Mouse (Mus musculus): ENCODE data around the gene S100a5. TPM values are rescaled to one million over a fixed set of nuclear protein-coding genes. Genes with fewer than 3 reads are reported as not detected.

The S100a5 gene
- polyA plus RNA-seq, 1 experiment from 2014 or later = 4.5 TPM

GRCm38 (mm10) chr3:90601486-90602110 is 6.7 kb upstream of the S100a5 start, which contains the start of gene Gm42674:
Gene Gm42674, plus strand, starts transcription at chr3:90601904.
- no peak for ATAC-seq (ENCODE audit: insufficient read depth, low FRiP score, low read depth)
- Histone ChIP-seq H3K4me2 (no peak within 1 kb of the TSS), H3K27me3 (replicated peaks) (no peaks in the 10 kb centered on the region), H3K36me3 (no peaks in the 10 kb centered on the region), H3K27ac (no peak within 1 kb of the TSS), H3K9me3 (no peaks in the 10 kb centered on the region), H3K4me1 (peaks cover 22% of the 10 kb centered on the region), H3K4me3 (replicated peaks) (no peak within 1 kb of the TSS), H3K9ac (no peak within 1 kb of the TSS)
- WGBS = 74% methylated on average over 11 of the region's 11 CpGs

GRCm38 (mm10) chr3:90603623-90604022 is 4.7 kb upstream of the S100a5 start, which contains the start of gene S100a4:
Gene S100a4, plus strand, starts transcription at chr3:90603771.
- 33% methylated on average over 3 of the region's 3 CpGs for WGBS
- H3K27me3 ChIP-seq (replicated peaks) = no peaks in the 10 kb centered on the region
- no peak within 1 kb of the TSS for H3K4me2 ChIP-seq
- peak within 1 kb of the TSS; percentile 88 for H3K27ac ChIP-seq
- H3K9me3 ChIP-seq = no peaks in the 10 kb centered on the region
- H3K4me1 ChIP-seq = peaks cover 22% of the 10 kb centered on the region
- no peak within 1 kb of the TSS for H3K4me3 ChIP-seq (replicated peaks)
- no peak within 1 kb of the TSS for H3K9ac ChIP-seq
- no peak for ATAC-seq (ENCODE audit: insufficient read depth, low FRiP score, low read depth)
- H3K36me3 ChIP-seq = no peaks in the 10 kb centered on the region

GRCm38 (mm10) chr3:90604416-90604815 is 3.9 kb upstream of the S100a5 start:
- ATAC-seq (ENCODE audit: insufficient read depth, low FRiP score, low read depth) = peak; percentile 75
- Histone ChIP-seq H3K27me3 (replicated peaks) (no peaks in the 10 kb centered on the region), H3K4me2 (no peak overlapping the region), H3K9me3 (no peaks in the 10 kb centered on the region), H3K4me1 (peaks cover 22% of the 10 kb centered on the region), H3K27ac (peak overlapping the region; percentile 88), H3K36me3 (no peaks in the 10 kb centered on the region), H3K4me3 (replicated peaks) (no peak overlapping the region), H3K9ac (no peak overlapping the region)
- WGBS = 24% methylated on average over 4 of the region's 4 CpGs

GRCm38 (mm10) chr3:90605049-90605448 is 3.3 kb upstream of the S100a5 start:
- H3K9me3 ChIP-seq = no peaks in the 10 kb centered on the region
- WGBS = 78% methylated on average over 3 of the region's 3 CpGs
- no peak overlapping the region for H3K4me3 ChIP-seq (replicated peaks)
- no peaks in the 10 kb centered on the region for H3K36me3 ChIP-seq
- H3K27me3 ChIP-seq (replicated peaks) = no peaks in the 10 kb centered on the region
- no peak overlapping the region for H3K4me2 ChIP-seq
- H3K4me1 ChIP-seq = peaks cover 22% of the 10 kb centered on the region
- H3K27ac ChIP-seq = peak overlapping the region; percentile 88
- H3K9ac ChIP-seq = no peak overlapping the region
- ATAC-seq (ENCODE audit: insufficient read depth, low FRiP score, low read depth) = no peak

- no peaks in the 10 kb centered on the region for H3K36me3 ChIP-seq
- H3K27me3 ChIP-seq (replicated peaks) = no peaks in the 10 kb centered on the region
- H3K4me2 ChIP-seq = no peak overlapping the region
- H3K9me3 ChIP-seq = no peaks in the 10 kb centered on the region
- peak overlapping the region; percentile 88 for H3K27ac ChIP-seq
- H3K4me1 ChIP-seq = peaks cover 22% of the 10 kb centered on the region
- ATAC-seq (ENCODE audit: insufficient read depth, low FRiP score, low read depth) = 0 out of 2 replicates have a peak, but pooled peaks have one; percentile 3
- whole genome bisulfite sequencing = 62% methylated on average over 2 of the region's 2 CpGs
- H3K9ac ChIP-seq = no peak overlapping the region
- H3K4me3 ChIP-seq (replicated peaks) = no peak overlapping the region
Measured at GRCm38 (mm10) chr3:90605736-90606135, 2.6 kb upstream of the S100a5 start.

- H3K36me3 ChIP-seq = no peaks in the 10 kb centered on the region
- no peaks in the 10 kb centered on the region for H3K27me3 ChIP-seq (replicated peaks)
- H3K27ac ChIP-seq = peak overlapping the region; percentile 88
- H3K4me3 ChIP-seq (replicated peaks) = no peak overlapping the region
- 0 out of 2 replicates have a peak, but pooled peaks have one; percentile 10 for ATAC-seq (ENCODE audit: insufficient read depth, low FRiP score, low read depth)
- H3K9me3 ChIP-seq = no peaks in the 10 kb centered on the region
- no peak overlapping the region for H3K9ac ChIP-seq
- peaks cover 22% of the 10 kb centered on the region for H3K4me1 ChIP-seq
- WGBS = 47% methylated on average over 6 of the region's 6 CpGs
- H3K4me2 ChIP-seq = no peak overlapping the region
Measured at GRCm38 (mm10) chr3:90606185-90606584, 2.1 kb upstream of the S100a5 start.

GRCm38 (mm10) chr3:90607361-90607760 is 962 bp upstream of the S100a5 start:
- H3K36me3 ChIP-seq = no peaks in the 10 kb centered on the region
- no peaks in the 10 kb centered on the region for H3K9me3 ChIP-seq
- WGBS = 83% methylated on average over 3 of the region's 3 CpGs
- peaks cover 22% of the 10 kb centered on the region for H3K4me1 ChIP-seq
- no peak for ATAC-seq (ENCODE audit: insufficient read depth, low FRiP score, low read depth)
- no peak overlapping the region for H3K4me2 ChIP-seq
- H3K4me3 ChIP-seq (replicated peaks) = no peak overlapping the region
- no peaks in the 10 kb centered on the region for H3K27me3 ChIP-seq (replicated peaks)
- no peak overlapping the region for H3K27ac ChIP-seq
- no peak overlapping the region for H3K9ac ChIP-seq

GRCm38 (mm10) chr3:90609102-90609501 is 779 bp downstream of the S100a5 start:
- Histone ChIP-seq H3K27me3 (replicated peaks) (no peaks in the 10 kb centered on the region), H3K4me3 (replicated peaks) (no peak overlapping the region), H3K36me3 (no peaks in the 10 kb centered on the region), H3K4me2 (no peak overlapping the region), H3K27ac (no peak overlapping the region), H3K9ac (no peak overlapping the region), H3K9me3 (no peaks in the 10 kb centered on the region), H3K4me1 (peaks cover 18% of the 10 kb centered on the region)
- ATAC-seq (ENCODE audit: insufficient read depth, low FRiP score, low read depth) = no peak

- no peaks in the 10 kb centered on the region for H3K27me3 ChIP-seq (replicated peaks)
- H3K9ac ChIP-seq = no peak overlapping the region
- H3K9me3 ChIP-seq = no peaks in the 10 kb centered on the region
- H3K4me1 ChIP-seq = peaks cover 21% of the 10 kb centered on the region
- no peaks in the 10 kb centered on the region for H3K36me3 ChIP-seq
- no peak overlapping the region for H3K4me3 ChIP-seq (replicated peaks)
- H3K4me2 ChIP-seq = no peak overlapping the region
- no peak overlapping the region for H3K27ac ChIP-seq
- 83% methylated on average over 3 of the region's 3 CpGs for WGBS
- ATAC-seq (ENCODE audit: insufficient read depth, low FRiP score, low read depth) = no peak
Measured at GRCm38 (mm10) chr3:90611494-90611893, 3.2 kb downstream of the S100a5 start.

- 64% methylated on average over 4 of the region's 4 CpGs for WGBS
- no peak for ATAC-seq (ENCODE audit: insufficient read depth, low FRiP score, low read depth)
- Histone ChIP-seq H3K27me3 (replicated peaks) (no peaks in the 10 kb centered on the region), H3K36me3 (no peaks in the 10 kb centered on the region), H3K4me2 (no peak overlapping the region), H3K4me1 (peaks cover 21% of the 10 kb centered on the region), H3K9me3 (no peaks in the 10 kb centered on the region), H3K4me3 (replicated peaks) (no peak overlapping the region), H3K9ac (no peak overlapping the region), H3K27ac (no peak overlapping the region)
Measured at GRCm38 (mm10) chr3:90612061-90612460, 3.7 kb downstream of the S100a5 start.

- Histone ChIP-seq H3K36me3 (no peaks in the 10 kb centered on the region), H3K27ac (peak within 1 kb of the TSS; percentile 85), H3K4me1 (peaks cover 21% of the 10 kb centered on the region), H3K27me3 (replicated peaks) (no peaks in the 10 kb centered on the region), H3K4me2 (peak within 1 kb of the TSS; percentile 71), H3K4me3 (replicated peaks) (peak within 1 kb of the TSS; percentile 51), H3K9me3 (no peaks in the 10 kb centered on the region), H3K9ac (peak within 1 kb of the TSS; percentile 19)
- under 1% methylated on average over 23 of the region's 23 CpGs for WGBS
- peak; percentile 67 for ATAC-seq (ENCODE audit: insufficient read depth, low FRiP score, low read depth)
Measured at GRCm38 (mm10) chr3:90612728-90613291, 4.5 kb downstream of the S100a5 start, which contains the start of gene S100a6. Gene S100a6, plus strand, starts transcription at chr3:90612882.

- no peaks in the 10 kb centered on the region for H3K27me3 ChIP-seq (replicated peaks)
- peak overlapping the region; percentile 19; the same call in 1 of the 2 replicates for H3K9ac ChIP-seq
- peaks cover 21% of the 10 kb centered on the region for H3K4me1 ChIP-seq
- H3K36me3 ChIP-seq = no peaks in the 10 kb centered on the region
- peak overlapping the region; percentile 51 for H3K4me3 ChIP-seq (replicated peaks)
- no peaks in the 10 kb centered on the region for H3K9me3 ChIP-seq
- no peak for ATAC-seq (ENCODE audit: insufficient read depth, low FRiP score, low read depth)
- WGBS = 65% methylated on average over 7 of the region's 7 CpGs
- peak overlapping the region; percentile 71 for H3K4me2 ChIP-seq
- peak overlapping the region; percentile 85 for H3K27ac ChIP-seq
Measured at GRCm38 (mm10) chr3:90613461-90614147, 5.3 kb downstream of the S100a5 start.
